Mouse (Mus musculus) heart, postnatal 0 days (tissue): ENCODE measurements at regions not wholly inside any gene's neighbourhood (a gene's known extent, or its start where the extent isn't known, plus 50 kb on each side); places are given as distances from the start of the nearest gene placed in this dataset.

Experiments
- ATAC-seq: fragments of 200-750 bp; cut with Nextera tagmentation; 2 replicates; pipeline ENCODE4 v1.8.0; 2017; ENCODE audit warnings: low read depth, moderate number of reproducible peaks, moderate library complexity; ENCODE audit not compliant: insufficient read depth
- DNase-seq: peaks from one replicate; pipeline ENCODE4 v3.0.0-alpha.2; 2016; ENCODE audit warnings: low spot score
- H3K27ac ChIP-seq: fragments of 300-500 bp; sonication (generic); 2 replicates; pipeline ENCODE4 v1.5.1; 2014; ENCODE audit warnings: low read depth, mild to moderate bottlenecking
- H3K27me3 ChIP-seq: fragments of 300-500 bp; sonication (generic); 2 replicates; pipeline ENCODE4 v1.6.1; 2014; ENCODE audit warnings: low read length, mixed read lengths; ENCODE audit not compliant: control insufficient read depth, insufficient read depth
- H3K36me3 ChIP-seq: fragments of 300-500 bp; sonication (generic); replicated peaks from 2 replicates; pipeline ENCODE4 v1.6.1; 2014; ENCODE audit warnings: low read length, mixed read lengths; ENCODE audit not compliant: control insufficient read depth, insufficient read depth
- H3K4me1 ChIP-seq: fragments of 300-500 bp; sonication (generic); 2 replicates; pipeline ENCODE4 v1.6.1; 2014; ENCODE audit warnings: antibody characterized with exemption; ENCODE audit not compliant: control insufficient read depth, insufficient read depth
- H3K4me2 ChIP-seq: fragments of 300-500 bp; sonication (generic); 2 replicates; pipeline ENCODE4 v1.6.1; 2014; ENCODE audit warnings: low read depth, mild to moderate bottlenecking, low read length, moderate library complexity
- H3K4me3 ChIP-seq: fragments of 300-500 bp; sonication (generic); 2 replicates; pipeline ENCODE4 v1.5.1; 2014; ENCODE audit warnings: low read depth, low read length
- H3K9ac ChIP-seq: fragments of 300-500 bp; sonication (generic); replicated peaks from 2 replicates; pipeline ENCODE4 v1.6.1; 2014; ENCODE audit warnings: low read depth, low read length, mixed read lengths
- H3K9me3 ChIP-seq: fragments of 300-500 bp; sonication (generic); replicated peaks from 2 replicates; pipeline ENCODE4 v1.6.1; 2016; ENCODE audit warnings: low read length; ENCODE audit not compliant: control insufficient read depth
- CTCF ChIP-seq: IDR thresholded peaks from 2 replicates; pipeline ENCODE4 v1.5.1; 2016; ENCODE audit warnings: antibody characterized with exemption, control low read depth, low read depth
- EP300 ChIP-seq: IDR thresholded peaks from 2 replicates; pipeline ENCODE4 v1.6.1; 2016; ENCODE audit warnings: antibody characterized with exemption, low read depth
- WGBS: fragments of 180-500 bp; shearing (Covaris S2); extraction: QIAGEN DNeasy Blood & Tissue Kit; methylation state at CpG from one replicate; pipeline ENCODE4 v1.1.7; 2014; 5-methylcytosine and 5-hydroxymethylcytosine counted together

DNA sequence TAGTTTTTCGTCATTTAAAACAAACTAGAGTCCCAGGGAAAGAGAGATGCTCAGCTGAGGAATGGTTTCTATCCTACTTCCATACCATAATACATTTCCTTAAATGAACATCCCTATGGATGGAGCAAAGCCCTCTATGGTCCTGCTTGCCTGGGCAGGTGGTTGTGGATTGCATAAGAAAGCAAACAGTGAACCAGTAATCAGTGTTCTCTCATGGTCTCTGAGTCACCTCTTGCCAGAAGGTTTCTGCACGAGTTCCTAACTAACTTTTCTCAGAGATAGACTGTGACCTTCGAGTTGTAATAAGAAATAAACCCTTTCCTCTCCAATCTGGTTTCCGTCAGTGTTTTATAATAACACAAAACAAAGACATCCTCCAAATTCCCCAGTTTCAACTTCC lies 62.9 kb upstream of the Bet1 start:
- H3K9ac ChIP-seq: no peak overlapping the region
- H3K27ac ChIP-seq: no peak overlapping the region
- DNase-seq: no peak
- no peaks in the 10 kb centered on the region for H3K9me3 ChIP-seq
- no peak for TF ChIP-seq CTCF
- no peak for TF ChIP-seq EP300
- no peak overlapping the region for H3K4me3 ChIP-seq
- no peak for ATAC-seq
- no peaks in the 10 kb centered on the region for H3K4me1 ChIP-seq
- H3K27me3 ChIP-seq: no peaks in the 10 kb centered on the region
- H3K4me2 ChIP-seq: no peak overlapping the region
- WGBS: 44% methylated on average over 4 of the region's 4 CpGs
- no peaks in the 10 kb centered on the region for H3K36me3 ChIP-seq

DNA sequence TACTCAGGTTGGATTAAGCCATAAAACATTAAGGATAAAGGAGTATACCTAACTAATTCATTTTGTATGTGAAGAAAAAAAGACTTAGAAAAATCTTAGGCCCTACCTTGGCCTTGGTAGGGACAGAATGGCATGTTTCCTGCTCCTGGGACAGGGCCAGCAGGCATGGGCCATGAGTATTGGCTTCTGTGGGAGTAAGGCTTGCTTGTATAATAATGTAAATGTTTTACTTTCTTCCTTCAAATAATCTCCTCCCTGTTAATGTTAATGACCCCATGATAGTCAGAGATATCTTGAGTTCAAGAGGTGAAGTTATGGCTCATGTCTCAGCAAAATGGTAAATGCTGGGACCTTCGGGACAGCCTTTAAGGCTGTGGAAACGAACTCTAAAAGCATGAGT lies 71.5 kb upstream of the Bet1 start:
- H3K9ac ChIP-seq: no peak overlapping the region
- no peak overlapping the region for H3K27ac ChIP-seq
- ATAC-seq: no peak
- TF ChIP-seq EP300 (no peak), CTCF (no peak)
- no peak overlapping the region for H3K4me3 ChIP-seq
- no peaks in the 10 kb centered on the region for H3K36me3 ChIP-seq
- H3K4me1 ChIP-seq: no peaks in the 10 kb centered on the region
- DNase-seq: no peak
- no peak overlapping the region for H3K4me2 ChIP-seq
- no peaks in the 10 kb centered on the region for H3K27me3 ChIP-seq
- 70% methylated on average over 2 of the region's 2 CpGs for WGBS
- no peaks in the 10 kb centered on the region for H3K9me3 ChIP-seq

DNA sequence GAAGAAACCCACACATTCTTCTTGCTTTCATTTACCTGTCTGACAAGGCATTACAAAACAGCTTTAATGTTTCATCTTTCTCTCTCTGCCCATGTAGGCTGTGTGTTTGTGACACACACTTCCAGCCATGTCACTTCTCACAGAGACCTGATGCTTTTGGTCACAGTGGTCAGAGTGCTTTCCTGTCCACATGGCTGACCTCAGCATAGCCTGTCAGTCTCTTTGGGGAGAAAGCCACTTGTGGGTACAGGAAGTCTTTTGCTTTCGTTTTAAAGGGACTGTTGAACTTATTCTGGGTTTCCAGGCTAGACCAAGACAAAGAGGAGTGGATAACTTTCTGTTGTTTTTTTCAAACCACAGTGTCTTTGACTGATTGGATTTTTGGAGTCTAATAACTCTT lies 77.0 kb upstream of the Bet1 start:
- ATAC-seq: no peak
- Histone ChIP-seq H3K9me3 (no peaks in the 10 kb centered on the region), H3K4me3 (no peak overlapping the region), H3K4me1 (no peaks in the 10 kb centered on the region), H3K9ac (no peak overlapping the region), H3K27me3 (no peaks in the 10 kb centered on the region), H3K36me3 (no peaks in the 10 kb centered on the region), H3K27ac (no peak overlapping the region), H3K4me2 (no peak overlapping the region)
- DNase-seq: no peak
- TF ChIP-seq EP300: no peak
- WGBS: 48% methylated on average over 1 of the region's 1 CpGs

DNA sequence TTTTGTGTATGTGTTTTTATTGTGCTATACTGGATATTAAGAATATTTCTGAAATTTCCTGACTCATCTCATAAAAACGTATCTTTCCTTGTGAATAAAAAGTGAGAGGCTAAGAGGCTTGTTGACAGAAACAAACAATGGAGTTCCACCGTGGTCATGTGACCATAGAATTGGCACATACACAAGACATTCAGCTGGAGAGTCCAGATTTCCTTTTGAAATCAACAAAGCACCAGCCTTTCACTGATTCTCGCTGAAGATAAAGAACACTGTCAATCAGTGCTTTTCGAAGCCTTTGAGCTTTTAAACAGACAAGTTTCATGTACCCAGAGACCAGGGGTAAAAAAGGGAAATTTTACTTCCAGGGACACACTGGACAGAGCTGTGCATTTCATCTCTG lies 80.3 kb upstream of the Bet1 start:
- Histone ChIP-seq H3K27ac (no peak overlapping the region), H3K36me3 (no peaks in the 10 kb centered on the region), H3K27me3 (no peaks in the 10 kb centered on the region), H3K4me1 (no peaks in the 10 kb centered on the region), H3K4me3 (no peak overlapping the region), H3K9me3 (no peaks in the 10 kb centered on the region), H3K4me2 (no peak overlapping the region), H3K9ac (no peak overlapping the region)
- ATAC-seq: no peak
- TF ChIP-seq CTCF: no peak
- no peak for TF ChIP-seq EP300
- 42% methylated on average over 4 of the region's 4 CpGs for WGBS
- no peak for DNase-seq

DNA sequence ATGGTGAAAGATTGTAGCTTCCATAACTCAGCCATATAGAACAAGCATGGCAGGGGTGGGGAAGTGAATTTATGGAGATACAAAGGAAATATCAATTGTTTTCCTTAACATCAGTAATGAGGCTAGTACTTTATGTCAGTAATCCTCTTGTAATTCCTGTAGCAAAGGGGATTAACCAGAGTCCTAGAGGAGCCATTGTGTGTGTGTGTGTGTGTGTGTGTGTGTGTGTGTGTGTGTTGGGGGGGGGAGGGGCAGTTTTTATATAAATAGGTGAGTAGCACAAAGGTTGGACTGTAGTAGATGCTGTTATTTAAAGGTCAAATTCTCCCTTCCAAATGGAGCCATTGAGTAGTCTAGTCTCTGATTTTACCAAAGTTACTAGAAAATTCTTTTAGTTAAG lies 81.0 kb upstream of the Bet1 start:
- TF ChIP-seq EP300: no peak
- no peak for TF ChIP-seq CTCF
- Histone ChIP-seq H3K4me1 (no peaks in the 10 kb centered on the region), H3K27ac (no peak overlapping the region), H3K36me3 (no peaks in the 10 kb centered on the region), H3K27me3 (no peaks in the 10 kb centered on the region), H3K4me3 (no peak overlapping the region), H3K9me3 (no peaks in the 10 kb centered on the region), H3K4me2 (no peak overlapping the region), H3K9ac (no peak overlapping the region)
- ATAC-seq (no peak), DNase-seq (no peak)

DNA sequence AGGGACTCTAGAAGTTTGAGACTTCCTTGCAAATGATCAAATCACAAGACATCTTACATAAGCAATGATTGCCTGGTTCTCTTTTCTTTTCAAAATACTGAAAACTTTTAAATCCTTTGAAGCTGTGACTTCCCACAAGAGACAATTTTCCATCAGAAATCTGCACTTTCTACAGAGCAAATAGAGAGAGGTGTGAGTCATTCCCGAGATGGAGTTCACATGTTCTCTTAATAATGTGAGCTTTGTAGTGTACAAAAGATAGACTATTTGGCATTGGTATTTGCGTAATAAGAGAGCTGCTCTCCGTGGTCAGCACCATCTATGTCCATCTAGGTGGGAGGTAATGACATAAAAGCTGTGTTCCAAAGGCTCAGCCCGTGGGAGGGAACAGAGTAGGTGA lies 84.8 kb upstream of the Bet1 start:
- Histone ChIP-seq H3K4me3 (no peak overlapping the region), H3K9ac (no peak overlapping the region), H3K9me3 (no peaks in the 10 kb centered on the region), H3K27me3 (no peaks in the 10 kb centered on the region), H3K4me2 (no peak overlapping the region), H3K27ac (no peak overlapping the region), H3K4me1 (no peaks in the 10 kb centered on the region), H3K36me3 (no peaks in the 10 kb centered on the region)
- WGBS: 48% methylated on average over 4 of the region's 4 CpGs
- ATAC-seq: no peak
- TF ChIP-seq CTCF (no peak), EP300 (no peak)
- no peak for DNase-seq
